Mouse (Mus musculus) neural tube, embryonic 12.5 days (tissue): Measurements from ENCODE around the gene Psmc4. TPM values are rescaled to one million over a fixed set of nuclear protein-coding genes. Genes with fewer than 3 reads are reported as not detected.
A peak's percentile ranks its signal among the peaks of the same experiment; 100 is the strongest.

Source experiments
- ATAC-seq: fragments of 200-750 bp; cut with Nextera tagmentation; 2 replicates; pipeline ENCODE4 v1.8.0; 2017; ENCODE audit warnings: low read depth, mild to moderate bottlenecking, moderate TSS enrichment, moderate library complexity; ENCODE audit not compliant: low FRiP score
- H3K27ac ChIP-seq: fragments of 300-500 bp; sonication (generic); 2 replicates; pipeline ENCODE4 v1.5.1; 2016
- H3K27me3 ChIP-seq: fragments of 300-500 bp; sonication (generic); replicated peaks from 2 replicates; pipeline ENCODE4 v1.6.1; 2016; ENCODE audit warnings: mild to moderate bottlenecking
- H3K36me3 ChIP-seq: fragments of 300-500 bp; sonication (generic); 2 replicates; pipeline ENCODE4 v1.6.1; 2016; ENCODE audit warnings: mild to moderate bottlenecking
- H3K4me1 ChIP-seq: fragments of 300-500 bp; sonication (generic); 2 replicates; pipeline ENCODE4 v1.6.1; 2016
- H3K4me2 ChIP-seq: fragments of 300-500 bp; sonication (generic); replicated peaks from 2 replicates; pipeline ENCODE4 v1.6.1; 2016; ENCODE audit warnings: mild to moderate bottlenecking
- H3K4me3 ChIP-seq: fragments of 300-500 bp; sonication (generic); 2 replicates; pipeline ENCODE4 v1.5.1; 2016
- H3K9ac ChIP-seq: fragments of 300-500 bp; sonication (generic); 2 replicates; pipeline ENCODE4 v1.6.1; 2016; ENCODE audit warnings: mild to moderate bottlenecking
- H3K9me3 ChIP-seq: fragments of 300-500 bp; sonication (generic); 2 replicates; pipeline ENCODE4 v1.6.1; 2016; ENCODE audit warnings: mild to moderate bottlenecking
- WGBS: fragments of 180-500 bp; shearing (Covaris S2); methylation state at CpG from one replicate; pipeline ENCODE4 v1.1.7; 2016; 5-methylcytosine and 5-hydroxymethylcytosine counted together
- polyA plus RNA-seq: library from polyadenylated mRNA; unstranded; fragments of >200 nt; fragmentation: Nextera tagmentation; extraction: Ambion mirVana; gene quantifications from 2 replicates; pipeline ENCODE4 v1.2.1, GENCODE M21; 2016

The Psmc4 gene
- 331 and 338 TPM in 2 replicates for polyA plus RNA-seq

GRCm38 (mm10) chr7:28049476-28050409 lies at the start of gene Psmc4:
Psmc4 (minus strand) TSS chr7:28050101.
- Histone ChIP-seq H3K27me3 (no peaks in the 10 kb centered on the region), H3K9ac (peak within 1 kb of the TSS; percentile 73), H3K36me3 (peaks cover 42% of the 10 kb centered on the region), H3K4me3 (peak within 1 kb of the TSS; percentile 62), H3K4me2 (peak within 1 kb of the TSS; percentile 90), H3K9me3 (no peaks in the 10 kb centered on the region), H3K27ac (no peak within 1 kb of the TSS), H3K4me1 (peaks cover 14% of the 10 kb centered on the region)
- ATAC-seq: peak; percentile 97
- under 1% methylated on average over 52 of the region's 52 CpGs for WGBS

- Histone ChIP-seq H3K36me3 (no peaks in the 10 kb centered on the region), H3K27me3 (no peaks in the 10 kb centered on the region), H3K4me1 (no peaks in the 10 kb centered on the region), H3K9me3 (peaks cover 7% of the 10 kb centered on the region; the same call in 1 of the 2 replicates), H3K4me3 (no peak overlapping the region), H3K4me2 (no peak overlapping the region), H3K27ac (no peak overlapping the region), H3K9ac (no peak overlapping the region)
- 95% methylated on average over 16 of the region's 16 CpGs for WGBS
- ATAC-seq: no peak
Observed at GRCm38 (mm10) chr7:28099101-28099500, 49.2 kb upstream of the Psmc4 start.

GRCm38 (mm10) chr7:28093541-28093940 lies 43.6 kb upstream of the Psmc4 start:
- WGBS: 49% methylated on average over 11 of the region's 11 CpGs
- ATAC-seq: no peak
- Histone ChIP-seq H3K27ac (no peak overlapping the region), H3K9me3 (no peaks in the 10 kb centered on the region), H3K36me3 (no peaks in the 10 kb centered on the region), H3K4me2 (no peak overlapping the region), H3K4me1 (no peaks in the 10 kb centered on the region), H3K9ac (no peak overlapping the region), H3K27me3 (no peaks in the 10 kb centered on the region), H3K4me3 (no peak overlapping the region)

GRCm38 (mm10) chr7:28086236-28086635 lies 36.3 kb upstream of the Psmc4 start:
- Histone ChIP-seq H3K27ac (no peak overlapping the region), H3K4me2 (no peak overlapping the region), H3K9ac (no peak overlapping the region), H3K9me3 (no peaks in the 10 kb centered on the region), H3K36me3 (no peaks in the 10 kb centered on the region), H3K27me3 (no peaks in the 10 kb centered on the region), H3K4me3 (no peak overlapping the region), H3K4me1 (no peaks in the 10 kb centered on the region)
- 83% methylated on average over 16 of the region's 16 CpGs for WGBS
- no peak for ATAC-seq

- H3K9ac ChIP-seq: no peak overlapping the region
- no peaks in the 10 kb centered on the region for H3K36me3 ChIP-seq
- 76% methylated on average over 7 of the region's 7 CpGs for WGBS
- no peak overlapping the region for H3K4me3 ChIP-seq
- no peak for ATAC-seq
- H3K27ac ChIP-seq: no peak overlapping the region
- H3K27me3 ChIP-seq: no peaks in the 10 kb centered on the region
- H3K4me2 ChIP-seq: no peak overlapping the region
- H3K4me1 ChIP-seq: no peaks in the 10 kb centered on the region
- H3K9me3 ChIP-seq: no peaks in the 10 kb centered on the region
Observed at GRCm38 (mm10) chr7:28084215-28084614, 34.3 kb upstream of the Psmc4 start.

GRCm38 (mm10) chr7:28070531-28071298 lies 20.8 kb upstream of the Psmc4 start, which contains the start of gene Fcgbp:
Fcgbp (plus strand) TSS chr7:28071236.
- H3K9ac ChIP-seq: no peak within 1 kb of the TSS
- no peak within 1 kb of the TSS for H3K4me2 ChIP-seq
- WGBS: 87% methylated on average over 21 of the region's 21 CpGs
- no peaks in the 10 kb centered on the region for H3K27me3 ChIP-seq
- no peaks in the 10 kb centered on the region for H3K4me1 ChIP-seq
- no peak for ATAC-seq
- H3K36me3 ChIP-seq: no peaks in the 10 kb centered on the region
- H3K4me3 ChIP-seq: no peak within 1 kb of the TSS
- H3K27ac ChIP-seq: no peak within 1 kb of the TSS
- H3K9me3 ChIP-seq: no peaks in the 10 kb centered on the region

GRCm38 (mm10) chr7:28069546-28070172 lies 19.8 kb upstream of the Psmc4 start:
- no peak for ATAC-seq
- Histone ChIP-seq H3K4me1 (no peaks in the 10 kb centered on the region), H3K27ac (no peak overlapping the region), H3K4me3 (no peak overlapping the region), H3K27me3 (no peaks in the 10 kb centered on the region), H3K4me2 (no peak overlapping the region), H3K9me3 (no peaks in the 10 kb centered on the region), H3K36me3 (no peaks in the 10 kb centered on the region), H3K9ac (no peak overlapping the region)
- WGBS: 68% methylated on average over 3 of the region's 3 CpGs

GRCm38 (mm10) chr7:28068661-28069060 lies 18.8 kb upstream of the Psmc4 start:
- ATAC-seq: no peak
- H3K4me3 ChIP-seq: no peak overlapping the region
- H3K4me1 ChIP-seq: no peaks in the 10 kb centered on the region
- H3K27me3 ChIP-seq: no peaks in the 10 kb centered on the region
- no peaks in the 10 kb centered on the region for H3K36me3 ChIP-seq
- H3K9ac ChIP-seq: no peak overlapping the region
- H3K4me2 ChIP-seq: no peak overlapping the region
- WGBS: 81% methylated on average over 3 of the region's 3 CpGs
- no peak overlapping the region for H3K27ac ChIP-seq
- H3K9me3 ChIP-seq: no peaks in the 10 kb centered on the region

GRCm38 (mm10) chr7:28059972-28060371 lies 10.1 kb upstream of the Psmc4 start:
- 95% methylated on average over 1 of the region's 1 CpGs for WGBS
- Histone ChIP-seq H3K4me3 (no peak overlapping the region), H3K27me3 (no peaks in the 10 kb centered on the region), H3K9me3 (0 out of 2 replicates have a peak, but pooled peaks cover 3% of the 10 kb centered on the region), H3K9ac (no peak overlapping the region), H3K4me1 (no peaks in the 10 kb centered on the region), H3K36me3 (no peaks in the 10 kb centered on the region), H3K4me2 (no peak overlapping the region), H3K27ac (no peak overlapping the region)
- no peak for ATAC-seq

- Histone ChIP-seq H3K27me3 (no peaks in the 10 kb centered on the region), H3K36me3 (peaks cover 7% of the 10 kb centered on the region), H3K27ac (no peak overlapping the region), H3K9ac (no peak overlapping the region), H3K4me1 (peaks cover 14% of the 10 kb centered on the region), H3K4me3 (no peak overlapping the region), H3K9me3 (no peaks in the 10 kb centered on the region), H3K4me2 (no peak overlapping the region)
- ATAC-seq: no peak
- 88% methylated on average over 6 of the region's 6 CpGs for WGBS
Observed at GRCm38 (mm10) chr7:28053046-28053930, 3.4 kb upstream of the Psmc4 start.

GRCm38 (mm10) chr7:28050584-28050983 lies 683 bp upstream of the Psmc4 start:
- Histone ChIP-seq H3K4me3 (no peak overlapping the region), H3K9me3 (no peaks in the 10 kb centered on the region), H3K27ac (no peak overlapping the region), H3K36me3 (peaks cover 34% of the 10 kb centered on the region), H3K4me1 (peaks cover 14% of the 10 kb centered on the region), H3K4me2 (peak overlapping the region; percentile 90), H3K9ac (no peak overlapping the region), H3K27me3 (no peaks in the 10 kb centered on the region)
- peak; percentile 31 for ATAC-seq
- WGBS: 65% methylated on average over 17 of the region's 17 CpGs
